Mouse (Mus musculus): ENCODE measurements around the gene Papolb. TPM values are rescaled to one million over a fixed set of nuclear protein-coding genes. Genes with fewer than 3 reads are reported as not detected.

The Papolb gene
- not detected in 4 replicates for total RNA-seq (2023; ENCODE audit: inconsistent age)

DNA sequence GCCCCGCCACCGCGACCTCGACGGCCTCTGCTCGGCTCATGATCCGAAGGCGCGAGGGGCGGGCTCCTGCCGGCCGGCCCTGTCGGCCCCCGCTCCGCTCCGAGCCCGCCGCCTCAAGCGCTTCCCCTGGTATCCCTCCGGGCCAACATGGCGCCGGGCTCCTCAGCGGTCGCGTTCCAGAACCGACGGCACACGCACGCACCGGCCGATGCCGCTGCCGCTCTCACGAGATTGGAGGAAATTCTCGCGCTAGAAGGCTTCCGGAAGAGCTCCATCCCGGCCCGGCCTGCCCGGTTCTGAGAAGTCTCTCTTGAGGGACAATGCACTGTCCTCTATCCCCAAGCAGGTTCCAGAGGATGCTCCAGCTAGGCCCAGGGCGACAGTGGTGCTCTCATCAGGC lies at the start of gene Papolb:
TSS of gene Papolb (minus strand) at position 162 of the 400 bp plus-strand sequence.

DNA sequence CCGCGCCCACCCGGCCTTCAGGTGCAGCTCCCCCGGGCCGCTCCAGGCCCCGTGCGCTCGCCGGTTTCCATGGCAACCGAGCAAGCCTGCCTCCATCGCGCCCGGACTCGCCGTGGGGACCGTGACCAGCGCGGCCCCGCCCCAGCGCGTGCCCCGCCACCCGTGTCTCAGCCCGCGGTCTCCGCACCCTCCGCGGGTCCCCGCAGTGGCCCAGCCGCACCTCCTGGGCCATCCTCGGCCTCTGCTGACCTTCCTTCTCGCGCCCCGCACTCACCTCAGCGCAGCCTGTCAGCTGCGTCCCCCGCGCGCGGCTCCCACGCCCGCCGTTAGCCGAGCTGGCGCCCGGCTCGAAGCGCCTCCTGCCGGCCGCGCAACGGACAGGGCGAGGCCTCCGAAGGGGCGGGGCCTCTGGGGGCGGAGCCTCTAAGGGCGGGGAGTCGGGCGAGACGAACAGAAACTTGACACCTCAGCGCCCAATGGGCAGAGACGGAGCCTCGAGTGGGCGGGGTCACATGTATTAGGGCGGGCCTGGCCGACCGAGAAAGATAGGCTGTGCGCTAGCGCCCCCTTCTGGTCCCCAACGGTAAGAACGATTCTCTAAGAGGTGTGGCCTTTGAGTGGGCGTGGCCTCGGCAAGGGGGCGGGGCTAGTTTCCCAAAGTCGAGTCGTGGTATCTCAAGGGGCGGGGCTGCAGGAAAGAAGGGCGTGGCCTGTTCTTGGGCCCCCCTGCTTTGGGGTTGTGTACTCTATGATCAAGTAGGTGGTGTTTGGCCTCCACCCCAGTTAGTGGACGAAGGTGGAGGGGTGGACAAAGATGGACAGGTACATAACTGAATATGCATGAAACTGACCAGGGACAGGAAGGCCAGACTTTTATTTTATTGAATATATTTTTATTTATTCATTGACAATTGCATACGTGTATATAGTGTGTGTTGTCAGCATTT lies 21.1 kb upstream of the Papolb start, which contains the start of gene Radil:
TSS of gene Radil (minus strand) at position 393 of the 947 bp plus-strand sequence.

Other genes starting within 250 kb of the Papolb start
- 67.4 to 76.3 TPM (median 69.8 TPM) in 4 replicates for gene Foxk1, start 128.6 kb downstream of the Papolb start, total RNA-seq (2023; ENCODE audit: inconsistent age)
- 47.8 to 60.4 TPM (median 55.5 TPM) in 4 replicates for gene Ap5z1, start 66.1 kb downstream of the Papolb start, total RNA-seq (2023; ENCODE audit: inconsistent age)
- gene Radil, start 21.0 kb upstream of the Papolb start, total RNA-seq (2023; ENCODE audit: inconsistent age): not detected in 4 replicates
- gene Mmd2, start 78.7 kb upstream of the Papolb start, total RNA-seq (2023; ENCODE audit: inconsistent age): not detected in 4 replicates
- 63.9 to 72.9 TPM (median 69.7 TPM) in 4 replicates for gene Wipi2, start 97.6 kb upstream of the Papolb start, total RNA-seq (2023; ENCODE audit: inconsistent age)
- gene Slc29a4, start 162.4 kb upstream of the Papolb start, total RNA-seq (2023; ENCODE audit: inconsistent age): 2.8 to 4.7 TPM (median 3.7 TPM) in 4 replicates